Mouse (Mus musculus): ENCODE measurements at regions not wholly inside any gene's neighbourhood (a gene's known extent, or its start where the extent isn't known, plus 50 kb on each side); places are given as distances from the start of the nearest gene placed in this dataset.
A peak's percentile ranks its signal among the peaks of the same experiment; 100 is the strongest.

DNA sequence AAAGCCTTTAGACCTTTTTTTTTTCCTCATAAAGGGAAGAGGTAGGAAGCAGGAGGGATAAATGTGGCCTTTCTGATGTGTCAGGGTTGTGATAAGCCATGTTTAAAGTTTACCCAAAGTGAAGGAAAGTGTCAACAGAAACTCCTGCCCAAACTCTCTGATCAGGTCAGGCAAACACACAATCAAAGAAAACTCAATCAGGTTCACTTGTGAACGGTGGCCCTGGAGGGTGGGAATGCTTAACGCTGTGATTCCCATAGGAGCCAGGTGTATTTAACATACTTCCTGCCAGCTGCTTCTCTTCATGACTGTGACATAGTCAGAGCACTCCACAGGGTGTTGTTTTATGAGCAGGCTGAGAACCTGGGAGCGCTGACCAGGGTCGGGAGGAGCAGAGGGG lies 59.1 kb upstream of the Sox9 start:
- H3K4me1 ChIP-seq (ENCODE audit: control insufficient read depth, insufficient read depth, low read length), result no peaks in the 10 kb centered on the region
- no peak for ATAC-seq (ENCODE audit: low read depth)
- H3K4me3 ChIP-seq (ENCODE audit: low read depth, low read length), result no peak overlapping the region
- WGBS, result 53% methylated on average over 4 of the region's 4 CpGs
- no peaks in the 10 kb centered on the region for H3K9me3 ChIP-seq (ENCODE audit: control insufficient read depth, low read length)
- DNase-seq (ENCODE audit: low spot score), result no peak
- H3K27me3 ChIP-seq (replicated peaks; ENCODE audit: control insufficient read depth, insufficient read depth, low read length), result no peaks in the 10 kb centered on the region
- H3K4me2 ChIP-seq (ENCODE audit: low read depth, low read length), result no peak overlapping the region
- no peak overlapping the region for H3K9ac ChIP-seq (ENCODE audit: low read depth, low read length)
- no peak overlapping the region for H3K27ac ChIP-seq (replicated peaks; ENCODE audit: low read depth, low read length)
- H3K36me3 ChIP-seq (ENCODE audit: control insufficient read depth, insufficient read depth, low read length), result no peaks in the 10 kb centered on the region

DNA sequence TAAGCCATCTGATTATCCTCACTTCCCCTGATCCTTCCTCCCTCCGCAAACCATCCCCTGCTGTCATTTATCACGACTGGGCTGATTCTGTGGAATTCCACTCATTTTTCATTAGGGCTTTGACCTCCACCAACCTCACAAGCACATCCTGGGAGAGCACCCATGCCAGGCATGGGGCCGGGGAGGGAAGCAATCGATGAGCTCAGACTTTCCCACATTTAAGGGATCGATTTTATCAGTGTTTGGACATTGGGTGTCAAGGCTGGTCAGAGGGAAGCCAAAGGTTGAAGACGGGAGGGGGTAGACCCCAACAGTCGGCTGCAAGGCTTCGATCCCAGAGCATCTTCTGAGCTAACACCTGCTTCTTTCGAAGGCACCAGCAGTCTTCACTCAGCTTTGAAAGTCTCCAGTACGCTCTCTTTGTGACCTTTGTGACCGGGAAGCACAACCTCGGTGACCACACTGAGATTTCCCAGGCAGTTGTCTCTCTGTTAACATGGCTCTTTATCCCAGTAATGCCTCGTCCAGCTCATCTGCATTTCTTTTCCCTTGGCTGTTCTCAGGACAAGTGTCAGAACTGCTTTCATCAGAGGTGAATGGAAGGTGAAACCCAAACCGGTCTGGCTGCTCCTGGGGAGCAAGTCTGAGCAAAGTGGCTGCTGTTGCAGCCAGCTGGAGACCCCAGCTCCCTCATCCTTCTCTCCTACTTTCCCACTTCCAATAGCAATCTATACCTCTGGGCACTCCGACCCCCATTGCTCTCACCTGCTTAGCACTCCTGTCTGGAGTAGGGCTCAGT lies 53.7 kb upstream of the Sox9 start:
- Histone ChIP-seq H3K9me3 (ENCODE audit: control insufficient read depth, low read length) (no peaks in the 10 kb centered on the region), H3K27ac (replicated peaks; ENCODE audit: low read depth, low read length) (0 out of 2 replicates have a peak overlapping the region, but pooled peaks have one; percentile 15), H3K4me2 (ENCODE audit: low read depth, low read length) (no peak overlapping the region), H3K4me3 (ENCODE audit: low read depth, low read length) (no peak overlapping the region), H3K36me3 (ENCODE audit: control insufficient read depth, insufficient read depth, low read length) (no peaks in the 10 kb centered on the region), H3K4me1 (ENCODE audit: control insufficient read depth, insufficient read depth, low read length) (peaks cover 2% of the 10 kb centered on the region; the same call in 1 of the 2 replicates), H3K9ac (ENCODE audit: low read depth, low read length) (no peak overlapping the region), H3K27me3 (replicated peaks; ENCODE audit: control insufficient read depth, insufficient read depth, low read length) (no peaks in the 10 kb centered on the region)
- DNase-seq (ENCODE audit: low spot score), result peak; percentile 51
- WGBS, result 30% methylated on average over 15 of the region's 15 CpGs
- no peak for ATAC-seq (ENCODE audit: low read depth)
